Mouse (Mus musculus) left cerebral cortex, adult 8-10 months (tissue): ENCODE results near the gene Timm22. TPM values are rescaled to one million over a fixed set of nuclear protein-coding genes. Genes with fewer than 3 reads are reported as not detected.
A peak's percentile ranks its signal among the peaks of the same experiment; 100 is the strongest.

Experiments used
- DNase-seq, 2 experiments: peaks; one replicate each; pipeline ENCODE4 v3.0.0; 2022; ENCODE audit warnings: low spot score in 2 of 2
- total RNA-seq, 4 experiments: library from RNA; stranded (reverse); gene quantifications; 2 replicates each; pipeline ENCODE4 v1.2.4; 2022

Gene Timm22
- 10 to 100 TPM; 28.9 to 39.8 (median 30.8) TPM for total RNA-seq

GRCm38 (mm10) chr11:76406702-76407583 is at the start of gene Timm22:
TSS of gene Timm22 (plus strand) at chr11:76406952.
- DNase-seq = peak; percentile 96 to 99

GRCm38 (mm10) chr11:76357464-76357863 is 49.3 kb upstream of the Timm22 start:
- no peak for DNase-seq

- no peak for DNase-seq
Measured at GRCm38 (mm10) chr11:76358628-76359320, 48.0 kb upstream of the Timm22 start.

GRCm38 (mm10) chr11:76360255-76360654 is 46.5 kb upstream of the Timm22 start:
- DNase-seq = no peak

GRCm38 (mm10) chr11:76361422-76361821 is 45.3 kb upstream of the Timm22 start:
- no peak for DNase-seq

- DNase-seq = no peak
Measured at GRCm38 (mm10) chr11:76363178-76363577, 43.6 kb upstream of the Timm22 start.

GRCm38 (mm10) chr11:76363636-76364035 is 43.1 kb upstream of the Timm22 start:
- no peak for DNase-seq

GRCm38 (mm10) chr11:76364038-76364437 is 42.7 kb upstream of the Timm22 start:
- DNase-seq = no peak

- no peak for DNase-seq
Measured at GRCm38 (mm10) chr11:76366720-76367119, 40.0 kb upstream of the Timm22 start.

GRCm38 (mm10) chr11:76370491-76370890 is 36.3 kb upstream of the Timm22 start:
- no peak for DNase-seq

GRCm38 (mm10) chr11:76372120-76372519 is 34.6 kb upstream of the Timm22 start:
- DNase-seq = no peak

- DNase-seq = no peak
Measured at GRCm38 (mm10) chr11:76372534-76372933, 34.2 kb upstream of the Timm22 start.

- peak in 1 of 2 experiments; percentile 20 for DNase-seq
Measured at GRCm38 (mm10) chr11:76374491-76375185, 32.1 kb upstream of the Timm22 start.

- no peak for DNase-seq
Measured at GRCm38 (mm10) chr11:76376425-76376824, 30.3 kb upstream of the Timm22 start.

GRCm38 (mm10) chr11:76379921-76380544 is 26.7 kb upstream of the Timm22 start:
- DNase-seq = no peak

- DNase-seq = no peak
Measured at GRCm38 (mm10) chr11:76381201-76381885, 25.4 kb upstream of the Timm22 start.

- no peak for DNase-seq
Measured at GRCm38 (mm10) chr11:76382711-76383324, 23.9 kb upstream of the Timm22 start.

GRCm38 (mm10) chr11:76384307-76384706 is 22.4 kb upstream of the Timm22 start:
- DNase-seq = no peak

GRCm38 (mm10) chr11:76385017-76385416 is 21.7 kb upstream of the Timm22 start:
- DNase-seq = no peak

GRCm38 (mm10) chr11:76385746-76386145 is 21.0 kb upstream of the Timm22 start:
- DNase-seq = no peak
